Mouse (Mus musculus) forebrain, embryonic 14.5 days (tissue): Measurements from ENCODE around the gene Shc4. TPM values are rescaled to one million over a fixed set of nuclear protein-coding genes. Genes with fewer than 3 reads are reported as not detected.

Experiments
- ATAC-seq: fragments of 200-750 bp; cut with Nextera tagmentation; 2 replicates; pipeline ENCODE4 v1.8.0; 2017; ENCODE audit warnings: mild to moderate bottlenecking, moderate library complexity
- DNase-seq: peaks from one replicate; pipeline ENCODE4 v3.0.0-alpha.2; 2015; ENCODE audit warnings: low spot score
- H3K27ac ChIP-seq: fragments of 300-500 bp; sonication (generic); 2 replicates; pipeline ENCODE4 v1.5.1; 2014; ENCODE audit warnings: low read depth, mild to moderate bottlenecking, control low read depth, low read length, moderate library complexity
- H3K27me3 ChIP-seq: fragments of 300-500 bp; sonication (generic); replicated peaks from 2 replicates; pipeline ENCODE4 v1.6.1; 2014; ENCODE audit warnings: low read length, control low read depth, mixed read lengths; ENCODE audit not compliant: control insufficient read depth, insufficient read depth
- H3K36me3 ChIP-seq: fragments of 300-500 bp; sonication (generic); 2 replicates; pipeline ENCODE4 v1.6.1; 2014; ENCODE audit warnings: low read length, control low read depth; ENCODE audit not compliant: control insufficient read depth, insufficient read depth
- H3K4me1 ChIP-seq: fragments of 300-500 bp; sonication (generic); 2 replicates; pipeline ENCODE4 v1.6.1; 2014; ENCODE audit warnings: antibody characterized with exemption, low read length, control low read depth; ENCODE audit not compliant: control insufficient read depth, insufficient read depth
- H3K4me2 ChIP-seq: fragments of 300-500 bp; sonication (generic); 2 replicates; pipeline ENCODE4 v1.6.1; 2014; ENCODE audit warnings: mild to moderate bottlenecking, control low read depth, low read length
- H3K4me3 ChIP-seq: fragments of 300-500 bp; sonication (generic); 2 replicates; pipeline ENCODE4 v1.5.1; 2014; ENCODE audit warnings: low read depth, low read length, control low read depth
- H3K9ac ChIP-seq: fragments of 300-500 bp; sonication (generic); 2 replicates; pipeline ENCODE4 v1.6.1; 2014; ENCODE audit warnings: mild to moderate bottlenecking, low read length, control low read depth, moderate library complexity
- H3K9me3 ChIP-seq: fragments of 300-500 bp; sonication (generic); replicated peaks from 2 replicates; pipeline ENCODE4 v1.6.1; 2016; ENCODE audit warnings: low read length, control low read depth, mixed read lengths; ENCODE audit not compliant: control insufficient read depth
- WGBS: fragments of 180-500 bp; shearing (Covaris S2); extraction: QIAGEN DNeasy Blood & Tissue Kit; methylation state at CpG from one replicate; pipeline ENCODE4 v1.1.7; 2014; 5-methylcytosine and 5-hydroxymethylcytosine counted together
- polyA plus RNA-seq: library from polyadenylated mRNA; unstranded; fragments of >200 nt; fragmentation: Nextera tagmentation; extraction: Ambion mirVana; gene quantifications from 2 replicates; pipeline ENCODE4 v1.2.1, GENCODE M21; 2014

The Shc4 gene
- polyA plus RNA-seq, 1 experiment from 2014 or later = 0.66 TPM

GRCm38 (mm10) chr2:125661156-125661555 lies 62.8 kb downstream of the Shc4 start:
- 78% methylated on average over 4 of the region's 4 CpGs for WGBS
- Histone ChIP-seq H3K36me3 (no peaks in the 10 kb centered on the region), H3K4me2 (peak overlapping the region; percentile 49), H3K4me1 (no peaks in the 10 kb centered on the region), H3K9ac (no peak overlapping the region), H3K4me3 (no peak overlapping the region), H3K27ac (no peak overlapping the region), H3K9me3 (no peaks in the 10 kb centered on the region), H3K27me3 (no peaks in the 10 kb centered on the region)
- DNase-seq (no peak), ATAC-seq (no peak)

GRCm38 (mm10) chr2:125660537-125661130 lies 63.3 kb downstream of the Shc4 start:
- no peaks in the 10 kb centered on the region for H3K27me3 ChIP-seq
- peak overlapping the region; percentile 49 for H3K4me2 ChIP-seq
- H3K36me3 ChIP-seq = no peaks in the 10 kb centered on the region
- H3K4me1 ChIP-seq = no peaks in the 10 kb centered on the region
- no peaks in the 10 kb centered on the region for H3K9me3 ChIP-seq
- WGBS = 46% methylated on average over 20 of the region's 20 CpGs
- H3K9ac ChIP-seq = 0 out of 2 replicates have a peak overlapping the region, but pooled peaks have one; percentile 30
- ATAC-seq (peak; percentile 47; the same call in 1 of the 2 replicates), DNase-seq (no peak)
- peak overlapping the region; percentile 9; the same call in 1 of the 2 replicates for H3K4me3 ChIP-seq
- H3K27ac ChIP-seq = no peak overlapping the region

- H3K27ac ChIP-seq = no peak overlapping the region
- ATAC-seq (peak; percentile 86), DNase-seq (peak; percentile 91)
- H3K4me1 ChIP-seq = no peaks in the 10 kb centered on the region
- no peaks in the 10 kb centered on the region for H3K27me3 ChIP-seq
- no peaks in the 10 kb centered on the region for H3K9me3 ChIP-seq
- no peaks in the 10 kb centered on the region for H3K36me3 ChIP-seq
- H3K4me3 ChIP-seq = peak overlapping the region; percentile 9; the same call in 1 of the 2 replicates
- WGBS = 15% methylated on average over 10 of the region's 10 CpGs
- peak overlapping the region; percentile 49 for H3K4me2 ChIP-seq
- H3K9ac ChIP-seq = 0 out of 2 replicates have a peak overlapping the region, but pooled peaks have one; percentile 30
Measured at GRCm38 (mm10) chr2:125659823-125660536, 64.0 kb downstream of the Shc4 start.

GRCm38 (mm10) chr2:125655391-125655790 lies 68.6 kb downstream of the Shc4 start:
- Histone ChIP-seq H3K27me3 (no peaks in the 10 kb centered on the region), H3K27ac (no peak overlapping the region), H3K9ac (no peak overlapping the region), H3K4me2 (no peak overlapping the region), H3K4me3 (no peak overlapping the region), H3K9me3 (no peaks in the 10 kb centered on the region), H3K4me1 (no peaks in the 10 kb centered on the region), H3K36me3 (no peaks in the 10 kb centered on the region)
- ATAC-seq = no peak
- DNase-seq = no peak
- 92% methylated on average over 9 of the region's 9 CpGs for WGBS

GRCm38 (mm10) chr2:125653286-125653685 lies 70.7 kb downstream of the Shc4 start:
- no peaks in the 10 kb centered on the region for H3K36me3 ChIP-seq
- no peaks in the 10 kb centered on the region for H3K27me3 ChIP-seq
- no peak overlapping the region for H3K4me2 ChIP-seq
- no peak overlapping the region for H3K27ac ChIP-seq
- 95% methylated on average over 2 of the region's 2 CpGs for WGBS
- no peak for ATAC-seq
- DNase-seq = no peak
- H3K4me1 ChIP-seq = no peaks in the 10 kb centered on the region
- no peak overlapping the region for H3K9ac ChIP-seq
- no peak overlapping the region for H3K4me3 ChIP-seq
- no peaks in the 10 kb centered on the region for H3K9me3 ChIP-seq

GRCm38 (mm10) chr2:125651563-125651962 lies 72.4 kb downstream of the Shc4 start:
- H3K27ac ChIP-seq = no peak overlapping the region
- DNase-seq (no peak), ATAC-seq (no peak)
- no peak overlapping the region for H3K4me3 ChIP-seq
- no peaks in the 10 kb centered on the region for H3K36me3 ChIP-seq
- 49% methylated on average over 8 of the region's 8 CpGs for WGBS
- H3K9ac ChIP-seq = no peak overlapping the region
- H3K9me3 ChIP-seq = no peaks in the 10 kb centered on the region
- no peaks in the 10 kb centered on the region for H3K4me1 ChIP-seq
- H3K4me2 ChIP-seq = no peak overlapping the region
- no peaks in the 10 kb centered on the region for H3K27me3 ChIP-seq

GRCm38 (mm10) chr2:125650742-125651352 lies 73.1 kb downstream of the Shc4 start:
- Histone ChIP-seq H3K9ac (no peak overlapping the region), H3K4me3 (no peak overlapping the region), H3K27ac (no peak overlapping the region), H3K4me2 (no peak overlapping the region), H3K27me3 (no peaks in the 10 kb centered on the region), H3K4me1 (no peaks in the 10 kb centered on the region), H3K9me3 (no peaks in the 10 kb centered on the region), H3K36me3 (no peaks in the 10 kb centered on the region)
- 93% methylated on average over 14 of the region's 14 CpGs for WGBS
- no peak for DNase-seq
- ATAC-seq = no peak

GRCm38 (mm10) chr2:125650038-125650437 lies 73.9 kb downstream of the Shc4 start:
- DNase-seq (no peak), ATAC-seq (no peak)
- 94% methylated on average over 5 of the region's 5 CpGs for WGBS

GRCm38 (mm10) chr2:125644912-125645311 lies 79.0 kb downstream of the Shc4 start:
- Histone ChIP-seq H3K4me1 (no peaks in the 10 kb centered on the region), H3K36me3 (no peaks in the 10 kb centered on the region), H3K9ac (no peak overlapping the region), H3K4me2 (no peak overlapping the region), H3K27me3 (no peaks in the 10 kb centered on the region), H3K4me3 (no peak overlapping the region), H3K27ac (no peak overlapping the region), H3K9me3 (no peaks in the 10 kb centered on the region)
- DNase-seq (no peak), ATAC-seq (no peak)
- 67% methylated on average over 6 of the region's 6 CpGs for WGBS

More at GRCm38 (mm10) chr2:125650038-125650437, 73.9 kb downstream of the Shc4 start:
- Histone ChIP-seq H3K27ac (no peak overlapping the region), H3K4me3 (no peak overlapping the region), H3K27me3 (no peaks in the 10 kb centered on the region), H3K36me3 (no peaks in the 10 kb centered on the region), H3K4me2 (no peak overlapping the region), H3K4me1 (no peaks in the 10 kb centered on the region), H3K9me3 (no peaks in the 10 kb centered on the region), H3K9ac (no peak overlapping the region)
